Mouse (Mus musculus) ES-Bruce4 (cell line): ENCODE results near the gene Nufip1.

Source experiments
- CTCF ChIP-seq: IDR thresholded peaks from one replicate; pipeline ENCODE4 v1.8.1; 2011; ENCODE audit warnings: low read depth, low read length
- EP300 ChIP-seq: IDR thresholded peaks from 2 replicates; pipeline ENCODE4 v1.6.1; 2011; ENCODE audit warnings: low read depth, low read length; ENCODE audit not compliant: insufficient read depth
- POLR2A ChIP-seq: IDR thresholded peaks from one replicate; pipeline ENCODE4 v1.8.1; 2011; ENCODE audit warnings: low read length; ENCODE audit not compliant: insufficient read depth

- TF ChIP-seq CTCF (no peak), POLR2A (no peak), EP300 (no peak)
These were observed 28.5 kb upstream of the Nufip1 start for GRCm38 (mm10) chr14:76082086-76082636.
